Mouse (Mus musculus): ENCODE data around the gene Dlk2.

Gene Dlk2

GRCm38 (mm10) chr17:46297364-46298219, at the start of gene Dlk2:
Dlk2 (plus strand) TSS chr17:46297421.
- DNase-seq (ENCODE audit: low spot score): no peak

GRCm38 (mm10) chr17:46247512-46248188, 49.6 kb upstream of the Dlk2 start, which contains the start of the genes Polr1c and Yipf3:
Polr1c (minus strand) TSS chr17:46248054.
Yipf3 (plus strand) TSS chr17:46248080.
- peak; percentile 89 for DNase-seq (ENCODE audit: low spot score)

- DNase-seq (ENCODE audit: low spot score): no peak
These were observed 49.1 kb upstream of the Dlk2 start for GRCm38 (mm10) chr17:46248189-46248522.

GRCm38 (mm10) chr17:46251174-46251573, 46.0 kb upstream of the Dlk2 start:
- no peak for DNase-seq (ENCODE audit: low spot score)

GRCm38 (mm10) chr17:46252571-46253451, 44.4 kb upstream of the Dlk2 start:
- DNase-seq (ENCODE audit: low spot score): peak; percentile 56

- peak; percentile 74 for DNase-seq (ENCODE audit: low spot score)
These were observed 43.7 kb upstream of the Dlk2 start, which contains the start of gene Lrrc73 for GRCm38 (mm10) chr17:46253452-46254084. Lrrc73 (plus strand) TSS chr17:46253531.

GRCm38 (mm10) chr17:46254106-46254505, 43.1 kb upstream of the Dlk2 start:
- DNase-seq (ENCODE audit: low spot score): no peak

GRCm38 (mm10) chr17:46255147-46255546, 42.1 kb upstream of the Dlk2 start:
- no peak for DNase-seq (ENCODE audit: low spot score)

GRCm38 (mm10) chr17:46258279-46259053, 38.8 kb upstream of the Dlk2 start:
- DNase-seq (ENCODE audit: low spot score): no peak

- DNase-seq (ENCODE audit: low spot score): no peak
These were observed 37.5 kb upstream of the Dlk2 start for GRCm38 (mm10) chr17:46259675-46260074.

GRCm38 (mm10) chr17:46262201-46262694, 35.0 kb upstream of the Dlk2 start:
- DNase-seq (ENCODE audit: low spot score): no peak

GRCm38 (mm10) chr17:46265502-46265901, 31.7 kb upstream of the Dlk2 start:
- DNase-seq (ENCODE audit: low spot score): no peak

- peak; percentile 48 for DNase-seq (ENCODE audit: low spot score)
These were observed 31.2 kb upstream of the Dlk2 start for GRCm38 (mm10) chr17:46265918-46266618.

- DNase-seq (ENCODE audit: low spot score): no peak
These were observed 30.2 kb upstream of the Dlk2 start for GRCm38 (mm10) chr17:46266986-46267385.

GRCm38 (mm10) chr17:46267511-46267910, 29.7 kb upstream of the Dlk2 start:
- DNase-seq (ENCODE audit: low spot score): no peak

- no peak for DNase-seq (ENCODE audit: low spot score)
These were observed 29.0 kb upstream of the Dlk2 start for GRCm38 (mm10) chr17:46268026-46268720.

- DNase-seq (ENCODE audit: low spot score): no peak
These were observed 27.3 kb upstream of the Dlk2 start for GRCm38 (mm10) chr17:46269771-46270534.

- no peak for DNase-seq (ENCODE audit: low spot score)
These were observed 25.2 kb upstream of the Dlk2 start for GRCm38 (mm10) chr17:46272058-46272457.

GRCm38 (mm10) chr17:46272675-46273074, 24.5 kb upstream of the Dlk2 start:
- DNase-seq (ENCODE audit: low spot score): no peak

All from c-Kit-positive CD71-positive TER-119-positive erythroid progenitor cells, embryonic 14.5 days (primary cell).